Mouse (Mus musculus): ENCODE measurements around the gene Defb28.
A peak's percentile ranks its signal among the peaks of the same experiment; 100 is the strongest.

Defb28 gene

GRCm38 (mm10) chr2:152517981-152518380, at the start of gene Defb28:
TSS of gene Defb28 (plus strand) at chr2:152518255.
- no peak within 1 kb of the TSS for H3K4me3 ChIP-seq (replicated peaks; ENCODE audit: low read length)
- 0 out of 2 replicates have a peak, but pooled peaks cover 6% of the 10 kb centered on the region for H3K27me3 ChIP-seq (ENCODE audit: insufficient read depth, low read length)
- H3K9me3 ChIP-seq (ENCODE audit: low read length) = peaks cover 5% of the 10 kb centered on the region
- no peaks in the 10 kb centered on the region for H3K4me1 ChIP-seq (replicated peaks; ENCODE audit: low read depth, low read length)
- TF ChIP-seq POU5F1 (IDR thresholded peaks at IDR 0.05; ENCODE audit: borderline replicate concordance, low read length) (no peak), CTCF (conservative IDR thresholded peaks at IDR 0.05; ENCODE audit: low read length) (no peak), NANOG (IDR thresholded peaks at IDR 0.05; ENCODE audit: borderline replicate concordance, low read length) (no peak)
- H3K36me3 ChIP-seq (ENCODE audit: insufficient read depth, low read length) = no peaks in the 10 kb centered on the region

- H3K4me3 ChIP-seq (replicated peaks; ENCODE audit: low read length) = no peak overlapping the region
- H3K27me3 ChIP-seq (ENCODE audit: insufficient read depth, low read length) = no peaks in the 10 kb centered on the region
- TF ChIP-seq CTCF (conservative IDR thresholded peaks at IDR 0.05; ENCODE audit: low read length) = peak; percentile 92
- TF ChIP-seq POU5F1 (IDR thresholded peaks at IDR 0.05; ENCODE audit: borderline replicate concordance, low read length) = no peak
- no peak for TF ChIP-seq NANOG (IDR thresholded peaks at IDR 0.05; ENCODE audit: borderline replicate concordance, low read length)
- H3K9me3 ChIP-seq (ENCODE audit: low read length) = no peaks in the 10 kb centered on the region
- no peaks in the 10 kb centered on the region for H3K36me3 ChIP-seq (ENCODE audit: insufficient read depth, low read length)
- H3K4me1 ChIP-seq (replicated peaks; ENCODE audit: low read depth, low read length) = peaks cover 4% of the 10 kb centered on the region; the same call in 1 of the 2 replicates
These were observed 47.1 kb upstream of the Defb28 start for GRCm38 (mm10) chr2:152470973-152471372.

GRCm38 (mm10) chr2:152472434-152472833, 45.6 kb upstream of the Defb28 start:
- Histone ChIP-seq H3K4me3 (replicated peaks; ENCODE audit: low read length) (no peak overlapping the region), H3K9me3 (ENCODE audit: low read length) (no peaks in the 10 kb centered on the region), H3K4me1 (replicated peaks; ENCODE audit: low read depth, low read length) (peaks cover 4% of the 10 kb centered on the region; the same call in 1 of the 2 replicates), H3K27me3 (ENCODE audit: insufficient read depth, low read length) (no peaks in the 10 kb centered on the region), H3K36me3 (ENCODE audit: insufficient read depth, low read length) (no peaks in the 10 kb centered on the region)
- TF ChIP-seq POU5F1 (IDR thresholded peaks at IDR 0.05; ENCODE audit: borderline replicate concordance, low read length) (no peak), NANOG (IDR thresholded peaks at IDR 0.05; ENCODE audit: borderline replicate concordance, low read length) (no peak), CTCF (conservative IDR thresholded peaks at IDR 0.05; ENCODE audit: low read length) (no peak)

GRCm38 (mm10) chr2:152476763-152477162, 41.3 kb upstream of the Defb28 start, which contains the start of gene Defb20:
TSS of gene Defb20 (plus strand) at chr2:152477063.
- no peaks in the 10 kb centered on the region for H3K4me1 ChIP-seq (replicated peaks; ENCODE audit: low read depth, low read length)
- no peaks in the 10 kb centered on the region for H3K9me3 ChIP-seq (ENCODE audit: low read length)
- no peaks in the 10 kb centered on the region for H3K27me3 ChIP-seq (ENCODE audit: insufficient read depth, low read length)
- H3K36me3 ChIP-seq (ENCODE audit: insufficient read depth, low read length) = no peaks in the 10 kb centered on the region
- H3K4me3 ChIP-seq (replicated peaks; ENCODE audit: low read length) = no peak within 1 kb of the TSS
- no peak for TF ChIP-seq CTCF (conservative IDR thresholded peaks at IDR 0.05; ENCODE audit: low read length)
- TF ChIP-seq POU5F1 (IDR thresholded peaks at IDR 0.05; ENCODE audit: borderline replicate concordance, low read length) = no peak
- TF ChIP-seq NANOG (IDR thresholded peaks at IDR 0.05; ENCODE audit: borderline replicate concordance, low read length) = no peak

GRCm38 (mm10) chr2:152480881-152481280, 37.2 kb upstream of the Defb28 start:
- H3K9me3 ChIP-seq (ENCODE audit: low read length) = peaks cover 18% of the 10 kb centered on the region
- no peaks in the 10 kb centered on the region for H3K27me3 ChIP-seq (ENCODE audit: insufficient read depth, low read length)
- no peaks in the 10 kb centered on the region for H3K4me1 ChIP-seq (replicated peaks; ENCODE audit: low read depth, low read length)
- TF ChIP-seq POU5F1 (IDR thresholded peaks at IDR 0.05; ENCODE audit: borderline replicate concordance, low read length) (no peak), CTCF (conservative IDR thresholded peaks at IDR 0.05; ENCODE audit: low read length) (no peak), NANOG (IDR thresholded peaks at IDR 0.05; ENCODE audit: borderline replicate concordance, low read length) (no peak)
- H3K36me3 ChIP-seq (ENCODE audit: insufficient read depth, low read length) = no peaks in the 10 kb centered on the region
- H3K4me3 ChIP-seq (replicated peaks; ENCODE audit: low read length) = no peak overlapping the region

GRCm38 (mm10) chr2:152481726-152482125, 36.3 kb upstream of the Defb28 start:
- TF ChIP-seq CTCF (conservative IDR thresholded peaks at IDR 0.05; ENCODE audit: low read length) (no peak), POU5F1 (IDR thresholded peaks at IDR 0.05; ENCODE audit: borderline replicate concordance, low read length) (no peak), NANOG (IDR thresholded peaks at IDR 0.05; ENCODE audit: borderline replicate concordance, low read length) (no peak)
- Histone ChIP-seq H3K27me3 (ENCODE audit: insufficient read depth, low read length) (no peaks in the 10 kb centered on the region), H3K9me3 (ENCODE audit: low read length) (peaks cover 21% of the 10 kb centered on the region), H3K4me1 (replicated peaks; ENCODE audit: low read depth, low read length) (no peaks in the 10 kb centered on the region), H3K36me3 (ENCODE audit: insufficient read depth, low read length) (no peaks in the 10 kb centered on the region), H3K4me3 (replicated peaks; ENCODE audit: low read length) (no peak overlapping the region)

- Histone ChIP-seq H3K4me3 (replicated peaks; ENCODE audit: low read length) (no peak overlapping the region), H3K27me3 (ENCODE audit: insufficient read depth, low read length) (no peaks in the 10 kb centered on the region; the same call in 1 of the 2 replicates), H3K36me3 (ENCODE audit: insufficient read depth, low read length) (no peaks in the 10 kb centered on the region), H3K4me1 (replicated peaks; ENCODE audit: low read depth, low read length) (no peaks in the 10 kb centered on the region), H3K9me3 (ENCODE audit: low read length) (peaks cover 21% of the 10 kb centered on the region)
- TF ChIP-seq NANOG (IDR thresholded peaks at IDR 0.05; ENCODE audit: borderline replicate concordance, low read length) = no peak
- TF ChIP-seq POU5F1 (IDR thresholded peaks at IDR 0.05; ENCODE audit: borderline replicate concordance, low read length) = no peak
- peak; percentile 97 for TF ChIP-seq CTCF (conservative IDR thresholded peaks at IDR 0.05; ENCODE audit: low read length)
These were observed 31.0 kb upstream of the Defb28 start for GRCm38 (mm10) chr2:152487024-152487423.

- no peaks in the 10 kb centered on the region; the same call in 1 of the 2 replicates for H3K27me3 ChIP-seq (ENCODE audit: insufficient read depth, low read length)
- H3K4me3 ChIP-seq (replicated peaks; ENCODE audit: low read length) = no peak within 1 kb of the TSS
- H3K36me3 ChIP-seq (ENCODE audit: insufficient read depth, low read length) = no peaks in the 10 kb centered on the region
- peaks cover 11% of the 10 kb centered on the region for H3K9me3 ChIP-seq (ENCODE audit: low read length)
- H3K4me1 ChIP-seq (replicated peaks; ENCODE audit: low read depth, low read length) = no peaks in the 10 kb centered on the region
- TF ChIP-seq NANOG (IDR thresholded peaks at IDR 0.05; ENCODE audit: borderline replicate concordance, low read length) (no peak), POU5F1 (IDR thresholded peaks at IDR 0.05; ENCODE audit: borderline replicate concordance, low read length) (no peak), CTCF (conservative IDR thresholded peaks at IDR 0.05; ENCODE audit: low read length) (no peak)
These were observed 28.0 kb upstream of the Defb28 start, which contains the start of gene Defb22 for GRCm38 (mm10) chr2:152490038-152490437. TSS of gene Defb22 (minus strand) at chr2:152490138.

GRCm38 (mm10) chr2:152493151-152493550, 24.9 kb upstream of the Defb28 start:
- no peak for TF ChIP-seq POU5F1 (IDR thresholded peaks at IDR 0.05; ENCODE audit: borderline replicate concordance, low read length)
- no peak for TF ChIP-seq CTCF (conservative IDR thresholded peaks at IDR 0.05; ENCODE audit: low read length)
- TF ChIP-seq NANOG (IDR thresholded peaks at IDR 0.05; ENCODE audit: borderline replicate concordance, low read length) = no peak
- no peaks in the 10 kb centered on the region; the same call in 1 of the 2 replicates for H3K27me3 ChIP-seq (ENCODE audit: insufficient read depth, low read length)
- H3K4me3 ChIP-seq (replicated peaks; ENCODE audit: low read length) = no peak overlapping the region

More at GRCm38 (mm10) chr2:152493151-152493550, 24.9 kb upstream of the Defb28 start:
- no peaks in the 10 kb centered on the region for H3K9me3 ChIP-seq (ENCODE audit: low read length)
- no peaks in the 10 kb centered on the region for H3K36me3 ChIP-seq (ENCODE audit: insufficient read depth, low read length)
- H3K4me1 ChIP-seq (replicated peaks; ENCODE audit: low read depth, low read length) = 0 out of 2 replicates have a peak, but pooled peaks cover 3% of the 10 kb centered on the region
